Comparison of ENCODE assay signal across 8 mouse cellular contexts in the genomic region with DNA sequence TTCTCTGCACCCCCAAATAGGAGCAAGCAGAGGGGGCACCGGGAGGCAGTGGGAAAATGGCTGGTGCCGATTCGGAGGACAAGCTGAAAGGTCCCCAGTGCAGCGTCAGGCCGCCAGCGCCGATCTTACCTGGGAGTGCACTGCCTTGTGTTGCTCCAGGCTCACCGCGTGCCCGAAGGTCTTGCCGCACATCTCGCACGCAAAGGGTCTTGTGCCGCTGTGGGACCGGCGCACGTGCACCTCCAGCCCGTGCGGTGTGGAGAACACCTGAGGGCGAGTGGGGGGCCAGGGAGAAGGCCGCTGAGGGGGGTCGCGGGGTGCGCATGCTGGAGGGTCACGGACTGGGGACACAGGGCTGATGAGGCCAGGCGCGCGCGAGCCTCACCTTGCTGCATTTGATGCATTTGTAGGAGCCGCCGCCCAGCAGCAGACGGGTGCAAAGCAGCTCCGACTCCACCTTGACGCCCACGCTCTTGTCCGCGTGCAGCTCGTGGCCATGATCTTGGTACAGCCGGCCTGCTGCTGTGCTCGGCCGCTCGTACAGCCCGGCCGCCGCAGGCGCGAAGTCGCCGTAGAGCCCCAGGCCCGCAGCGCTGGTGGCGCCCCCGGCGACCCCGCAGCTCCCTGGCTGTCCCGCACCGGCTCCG. TPM values are rescaled to one million over a fixed set of nuclear protein-coding genes. Genes with fewer than 3 reads are reported as not detected.
A peak's percentile ranks its signal among the peaks of the same experiment; 100 is the strongest.
DNase-seq lines count a peak whose midpoint lies in the region; ATAC-seq and TF ChIP-seq lines count a peak whose summit lies in the region.

No protein-coding gene starts in this region.

- no peaks in the 10 kb centered on the region for H3K9me3 ChIP-seq in heart, embryonic 14.5 days (ENCODE audit: control insufficient read depth, low read length)
- no peaks in the 10 kb centered on the region for H3K9me3 ChIP-seq in hindbrain, embryonic 11.5 days (ENCODE audit: control insufficient read depth, low read length)
- no peaks in the 10 kb centered on the region for H3K9me3 ChIP-seq in midbrain, embryonic 14.5 days (ENCODE audit: control insufficient read depth, low read length)

- no peak overlapping the region for H3K27ac ChIP-seq in heart, embryonic 14.5 days (replicated peaks in 1 of 2; ENCODE audit: control insufficient read depth in 1 of 2, insufficient read depth in 1 of 2, low read depth in 2 of 2, low read length in 2 of 2)
- H3K27ac ChIP-seq in hindbrain, embryonic 11.5 days (ENCODE audit: low read depth, low read length): no peak overlapping the region
- no peak overlapping the region for H3K27ac ChIP-seq in midbrain, embryonic 14.5 days (replicated peaks; ENCODE audit: low read depth, low read length)

- no peak for TF ChIP-seq CTCF in brain, embryonic 14.5 days (IDR thresholded peaks at IDR 0.05; ENCODE audit: borderline replicate concordance, extremely low read depth, insufficient read depth, insufficient read length)

- DNase-seq in heart, adult 8-10 months (ENCODE audit: low spot score): no peak
- DNase-seq in brain, embryonic 14.5 days (ENCODE audit: low read depth): peak; percentile 19
- DNase-seq in hindbrain, embryonic 11.5 days (ENCODE audit: low spot score): peak; percentile 53
- peak; percentile 47 for DNase-seq in midbrain, embryonic 14.5 days
- DNase-seq in layer of hippocampus, adult 18-20 months (ENCODE audit: low spot score in 2 of 2): no peak
- no peak for DNase-seq in natural killer cell, adult 2 months (ENCODE audit: low spot score in 2 of 2)
- DNase-seq in spleen, postnatal 36 days (ENCODE audit: low spot score in 2 of 2): no peak

- 1% methylated on average over 58 of the region's 58 CpGs for WGBS in heart, embryonic 14.5 days
- 1% methylated on average over 57 of the region's 58 CpGs for WGBS in hindbrain, embryonic 11.5 days
- 1% methylated on average over 58 of the region's 58 CpGs for WGBS in midbrain, embryonic 14.5 days

- peaks cover 31 to 49% of the 10 kb centered on the region in 2 experiments for H3K4me1 ChIP-seq in heart, embryonic 14.5 days (ENCODE audit: control insufficient read depth in 2 of 2, insufficient read depth in 2 of 2, low read length in 2 of 2)
- peaks cover 21% of the 10 kb centered on the region for H3K4me1 ChIP-seq in hindbrain, embryonic 11.5 days (replicated peaks; ENCODE audit: control insufficient read depth, insufficient read depth, low read length)
- peaks cover 23% of the 10 kb centered on the region for H3K4me1 ChIP-seq in midbrain, embryonic 14.5 days (ENCODE audit: control insufficient read depth, insufficient read depth, low read length)

- peak overlapping the region; percentile 21 to 41 for H3K4me3 ChIP-seq in heart, embryonic 14.5 days (ENCODE audit: control insufficient read depth in 1 of 2, insufficient read depth in 1 of 2, low read depth in 1 of 2, low read length in 2 of 2)
- H3K4me3 ChIP-seq in hindbrain, embryonic 11.5 days (ENCODE audit: low read depth, low read length): peak overlapping the region; percentile 31
- H3K4me3 ChIP-seq in midbrain, embryonic 14.5 days (replicated peaks; ENCODE audit: low read depth, low read length): peak overlapping the region; percentile 30

- H3K27me3 ChIP-seq in heart, embryonic 14.5 days (ENCODE audit: control insufficient read depth, insufficient read depth, low read length): peaks cover 98% of the 10 kb centered on the region
- peaks cover 91% of the 10 kb centered on the region for H3K27me3 ChIP-seq in hindbrain, embryonic 11.5 days (ENCODE audit: control insufficient read depth, insufficient read depth, low read length)
- peaks cover 96% of the 10 kb centered on the region for H3K27me3 ChIP-seq in midbrain, embryonic 14.5 days (ENCODE audit: control insufficient read depth, insufficient read depth, low read length)

- peak overlapping the region; percentile 66 for H3K4me2 ChIP-seq in heart, embryonic 14.5 days (ENCODE audit: low read length)
- peak overlapping the region; percentile 44 for H3K4me2 ChIP-seq in hindbrain, embryonic 11.5 days (replicated peaks; ENCODE audit: low read depth, low read length)
- H3K4me2 ChIP-seq in midbrain, embryonic 14.5 days (ENCODE audit: low read length): peak overlapping the region; percentile 57

- no peak for TF ChIP-seq POLR2A in brain, embryonic 14.5 days (IDR thresholded peaks at IDR 0.05; ENCODE audit: borderline replicate concordance, extremely low read depth, insufficient read depth, insufficient read length, poor library complexity, severe bottlenecking)

- H3K9ac ChIP-seq in heart, embryonic 14.5 days (ENCODE audit: low read length): no peak overlapping the region; the same call in 1 of the 2 replicates
- H3K9ac ChIP-seq in hindbrain, embryonic 11.5 days (ENCODE audit: low read depth, low read length): no peak overlapping the region
- H3K9ac ChIP-seq in midbrain, embryonic 14.5 days (replicated peaks; ENCODE audit: low read length): no peak overlapping the region

- no peaks in the 10 kb centered on the region for H3K36me3 ChIP-seq in heart, embryonic 14.5 days (ENCODE audit: control insufficient read depth, insufficient read depth, low read length)
- H3K36me3 ChIP-seq in hindbrain, embryonic 11.5 days (ENCODE audit: control insufficient read depth, insufficient read depth, low read length): no peaks in the 10 kb centered on the region
- no peaks in the 10 kb centered on the region for H3K36me3 ChIP-seq in midbrain, embryonic 14.5 days (ENCODE audit: control insufficient read depth, insufficient read depth, low read length)

- ATAC-seq in heart, embryonic 14.5 days (ENCODE audit: insufficient number of reproducible peaks, insufficient read depth, low FRiP score, low read depth): no peak
- ATAC-seq in hindbrain, embryonic 11.5 days (ENCODE audit: low FRiP score): 0 out of 2 replicates have a peak, but pooled peaks have one; percentile 8
- no peak for ATAC-seq in midbrain, embryonic 14.5 days (ENCODE audit: low FRiP score, low TSS enrichment)

RNA-seq across cellular contexts. Expression of a gene that starts 4.7 kb away (rescaled TPM):
- 0.09 TPM in 1 of 2 replicates, not detected in the other for polyA plus RNA-seq in heart, embryonic 14.5 days (2014; fragmentation: Nextera tagmentation; extraction: Ambion mirVana)
- total RNA-seq in heart, adult 8-10 months (2022): not detected
- polyA plus RNA-seq in brain, embryonic 14.5 days (2012; rRNA removed): 0.10 and 0.11 TPM in 2 replicates
- polyA plus RNA-seq in hindbrain, embryonic 11.5 days (2014; fragmentation: Nextera tagmentation; extraction: Ambion mirVana): 0.07 and 0.12 TPM in 2 replicates
- polyA plus RNA-seq in midbrain, embryonic 14.5 days (2014; fragmentation: Nextera tagmentation; extraction: Ambion mirVana): not detected in 2 replicates
- not detected for total RNA-seq in layer of hippocampus, adult 18-20 months (2021)

Comparison
In these comparisons a context has a peak if more than half of its experiments do, and no peak if none do; other contexts are left out.
1. DNase-seq: peak in brain, embryonic 14.5 days (single experiment), hindbrain, embryonic 11.5 days (single experiment) and midbrain, embryonic 14.5 days (single experiment); none in heart, adult 8-10 months (single experiment), layer of hippocampus, adult 18-20 months (0 of 2), natural killer cell, adult 2 months (0 of 2) and spleen, postnatal 36 days (0 of 2).
2. Peak in every context shown above with its lines, with median percentiles within 50 percentile points of each other: H3K4me2 ChIP-seq and H3K4me3 ChIP-seq.